Mouse (Mus musculus): Measurements from ENCODE around the gene Il21r. TPM values are rescaled to one million over a fixed set of nuclear protein-coding genes. Genes with fewer than 3 reads are reported as not detected.

The Il21r gene
- total and polyA plus RNA-seq, 2 experiments from 2014 or later, result 0.12 TPM; not detected in 1

- H3K27me3 ChIP-seq (ENCODE audit: control insufficient read depth, insufficient read depth, low read length), result no peaks in the 10 kb centered on the region
- 71% methylated on average over 11 of the region's 11 CpGs for WGBS
- H3K4me1 ChIP-seq (ENCODE audit: control insufficient read depth, insufficient read depth), result no peaks in the 10 kb centered on the region
- H3K4me2 ChIP-seq (ENCODE audit: low read depth, low read length), result no peak overlapping the region
- no peak overlapping the region for H3K4me3 ChIP-seq (ENCODE audit: low read depth, low read length)
- H3K9me3 ChIP-seq (replicated peaks; ENCODE audit: control insufficient read depth, low read length), result no peaks in the 10 kb centered on the region
- ATAC-seq (ENCODE audit: insufficient read depth, low read depth), result no peak
- no peaks in the 10 kb centered on the region for H3K36me3 ChIP-seq (replicated peaks; ENCODE audit: control insufficient read depth, insufficient read depth, low read length)
- no peak overlapping the region for H3K27ac ChIP-seq (ENCODE audit: low read depth)
- H3K9ac ChIP-seq (replicated peaks; ENCODE audit: low read depth, low read length), result no peak overlapping the region
- DNase-seq (ENCODE audit: low spot score), result no peak
- no peak for TF ChIP-seq EP300 (IDR thresholded peaks at IDR 0.05; ENCODE audit: low read depth)
- TF ChIP-seq CTCF (IDR thresholded peaks at IDR 0.05; ENCODE audit: low read depth), result no peak
These were observed 1.3 kb upstream of the Il21r start for GRCm38 (mm10) chr7:125601821-125602448.

- Histone ChIP-seq H3K4me3 (ENCODE audit: low read depth, low read length) (no peak overlapping the region; the same call in 1 of the 2 replicates), H3K4me1 (ENCODE audit: control insufficient read depth, insufficient read depth) (no peaks in the 10 kb centered on the region), H3K9me3 (replicated peaks; ENCODE audit: control insufficient read depth, low read length) (no peaks in the 10 kb centered on the region), H3K36me3 (replicated peaks; ENCODE audit: control insufficient read depth, insufficient read depth, low read length) (no peaks in the 10 kb centered on the region), H3K9ac (replicated peaks; ENCODE audit: low read depth, low read length) (no peak overlapping the region), H3K27ac (ENCODE audit: low read depth) (no peak overlapping the region), H3K4me2 (ENCODE audit: low read depth, low read length) (peak overlapping the region; percentile 3; the same call in 1 of the 2 replicates), H3K27me3 (ENCODE audit: control insufficient read depth, insufficient read depth, low read length) (no peaks in the 10 kb centered on the region)
- DNase-seq (ENCODE audit: low spot score) (no peak), ATAC-seq (ENCODE audit: insufficient read depth, low read depth) (no peak)
- TF ChIP-seq CTCF (IDR thresholded peaks at IDR 0.05; ENCODE audit: low read depth) (no peak), EP300 (IDR thresholded peaks at IDR 0.05; ENCODE audit: low read depth) (no peak)
- WGBS, result 67% methylated on average over 12 of the region's 12 CpGs
These were observed 1.4 kb downstream of the Il21r start for GRCm38 (mm10) chr7:125604362-125605319.

- Histone ChIP-seq H3K36me3 (replicated peaks; ENCODE audit: control insufficient read depth, insufficient read depth, low read length) (no peaks in the 10 kb centered on the region), H3K9me3 (replicated peaks; ENCODE audit: control insufficient read depth, low read length) (no peaks in the 10 kb centered on the region), H3K4me1 (ENCODE audit: control insufficient read depth, insufficient read depth) (no peaks in the 10 kb centered on the region), H3K4me3 (ENCODE audit: low read depth, low read length) (no peak overlapping the region), H3K9ac (replicated peaks; ENCODE audit: low read depth, low read length) (no peak overlapping the region), H3K4me2 (ENCODE audit: low read depth, low read length) (no peak overlapping the region; the same call in 1 of the 2 replicates), H3K27ac (ENCODE audit: low read depth) (no peak overlapping the region), H3K27me3 (ENCODE audit: control insufficient read depth, insufficient read depth, low read length) (no peaks in the 10 kb centered on the region)
- DNase-seq (ENCODE audit: low spot score) (no peak), ATAC-seq (ENCODE audit: insufficient read depth, low read depth) (no peak)
- no peak for TF ChIP-seq CTCF (IDR thresholded peaks at IDR 0.05; ENCODE audit: low read depth)
- no peak for TF ChIP-seq EP300 (IDR thresholded peaks at IDR 0.05; ENCODE audit: low read depth)
- WGBS, result 68% methylated on average over 4 of the region's 4 CpGs
These were observed 2.5 kb downstream of the Il21r start for GRCm38 (mm10) chr7:125605725-125606139.

- H3K4me2 ChIP-seq (ENCODE audit: low read depth, low read length), result peak overlapping the region; percentile 11; the same call in 1 of the 2 replicates
- peak overlapping the region; percentile 6; the same call in 1 of the 2 replicates for H3K27ac ChIP-seq (ENCODE audit: low read depth)
- no peaks in the 10 kb centered on the region for H3K9me3 ChIP-seq (replicated peaks; ENCODE audit: control insufficient read depth, low read length)
- WGBS, result 69% methylated on average over 2 of the region's 2 CpGs
- H3K4me1 ChIP-seq (ENCODE audit: control insufficient read depth, insufficient read depth), result no peaks in the 10 kb centered on the region
- no peak for DNase-seq (ENCODE audit: low spot score)
- H3K36me3 ChIP-seq (replicated peaks; ENCODE audit: control insufficient read depth, insufficient read depth, low read length), result no peaks in the 10 kb centered on the region
- H3K4me3 ChIP-seq (ENCODE audit: low read depth, low read length), result no peak overlapping the region
- H3K9ac ChIP-seq (replicated peaks; ENCODE audit: low read depth, low read length), result 0 out of 2 replicates have a peak overlapping the region, but pooled peaks have one; percentile 5
- no peaks in the 10 kb centered on the region for H3K27me3 ChIP-seq (ENCODE audit: control insufficient read depth, insufficient read depth, low read length)
- no peak for TF ChIP-seq CTCF (IDR thresholded peaks at IDR 0.05; ENCODE audit: low read depth)
- TF ChIP-seq EP300 (IDR thresholded peaks at IDR 0.05; ENCODE audit: low read depth), result no peak
- ATAC-seq (ENCODE audit: insufficient read depth, low read depth), result no peak
These were observed 3.3 kb downstream of the Il21r start for GRCm38 (mm10) chr7:125606265-125607164.
